Mouse (Mus musculus) kidney, postnatal 25 days (tissue): ENCODE measurements around the gene Zfp638.
"Not testable (repeated sequence)": the region's sequence is repeated elsewhere in the genome, so short reads cannot be mapped to it uniquely, and the experiment has no call there.

ENCODE experiments used
- DNase-seq, 2 experiments: peaks; one replicate each; pipeline ENCODE4 v3.0.0; 2021; ENCODE audit warnings: mixed read lengths in 2 of 2

Gene Zfp638

GRCm38 (mm10) chr6:83866954-83867597, at the start of gene Zfp638:
Zfp638 (plus strand) TSS chr6:83867109.
- peak; percentile 94 to 95 for DNase-seq

- no peak for DNase-seq
Measured at GRCm38 (mm10) chr6:83818996-83819395, 47.9 kb upstream of the Zfp638 start.

GRCm38 (mm10) chr6:83820727-83821515, 46.0 kb upstream of the Zfp638 start:
- DNase-seq, result no peak

GRCm38 (mm10) chr6:83821856-83822255, 45.1 kb upstream of the Zfp638 start:
- no peak for DNase-seq

GRCm38 (mm10) chr6:83830941-83831605, 35.8 kb upstream of the Zfp638 start:
- DNase-seq, result no peak

- peak; percentile 99 for DNase-seq
Measured at GRCm38 (mm10) chr6:83831606-83832123, 35.2 kb upstream of the Zfp638 start, which contains the start of gene Paip2b. Paip2b (minus strand) TSS chr6:83831741.

- not testable (repeated sequence) for DNase-seq
Measured at GRCm38 (mm10) chr6:83832393-83832792, 34.5 kb upstream of the Zfp638 start.

GRCm38 (mm10) chr6:83836826-83837225, 30.1 kb upstream of the Zfp638 start:
- no peak for DNase-seq

GRCm38 (mm10) chr6:83838046-83838445, 28.9 kb upstream of the Zfp638 start:
- DNase-seq, result no peak

- DNase-seq, result no peak
Measured at GRCm38 (mm10) chr6:83840086-83840485, 26.8 kb upstream of the Zfp638 start.

- no peak for DNase-seq
Measured at GRCm38 (mm10) chr6:83844913-83845312, 22.0 kb upstream of the Zfp638 start.

- no peak for DNase-seq
Measured at GRCm38 (mm10) chr6:83846141-83846540, 20.8 kb upstream of the Zfp638 start.

- no peak for DNase-seq
Measured at GRCm38 (mm10) chr6:83849446-83849845, 17.5 kb upstream of the Zfp638 start.

- no peak for DNase-seq
Measured at GRCm38 (mm10) chr6:83857476-83857875, 9.4 kb upstream of the Zfp638 start.

GRCm38 (mm10) chr6:83860033-83860432, 6.9 kb upstream of the Zfp638 start:
- DNase-seq, result no peak

GRCm38 (mm10) chr6:83863538-83863937, 3.4 kb upstream of the Zfp638 start:
- no peak for DNase-seq

GRCm38 (mm10) chr6:83866423-83866822, 486 bp upstream of the Zfp638 start:
- no peak for DNase-seq

GRCm38 (mm10) chr6:83867598-83868585, 983 bp downstream of the Zfp638 start:
- peak; percentile 52 to 71 for DNase-seq

GRCm38 (mm10) chr6:83879815-83880214, 12.9 kb downstream of the Zfp638 start:
- peak in 1 of 2 experiments; percentile 84 for DNase-seq

- DNase-seq, result no peak
Measured at GRCm38 (mm10) chr6:83886789-83887188, 19.9 kb downstream of the Zfp638 start.

GRCm38 (mm10) chr6:83888802-83889201, 21.9 kb downstream of the Zfp638 start:
- DNase-seq, result no peak
